Mouse (Mus musculus) retina, adult 2 months (tissue): ENCODE results near the gene Zbtb42.

Experiments used
- DNase-seq: peaks from one replicate; pipeline ENCODE4 v3.0.0-alpha.2; 2012; ENCODE audit warnings: low read depth, low spot score

The Zbtb42 gene

GRCm38 (mm10) chr12:112730808-112731207 is 52.2 kb downstream of the Zbtb42 start:
- DNase-seq, result no peak
